Mouse (Mus musculus) kidney, adult 2 months (tissue): ENCODE measurements around the gene Trim11.

ENCODE experiments used
- CTCF ChIP-seq: fragments of 200-500 bp; conservative IDR thresholded peaks from 2 replicates; pipeline ENCODE4 v1.5.1; 2011; ENCODE audit warnings: low read depth, mild to moderate bottlenecking, control low read depth, low read length, moderate library complexity, mixed read lengths; ENCODE audit not compliant: insufficient read depth, insufficient read length
- POLR2A ChIP-seq: fragments of 200-500 bp; IDR thresholded peaks from one replicate; pipeline ENCODE4 v1.6.1; 2011; ENCODE audit warnings: low read depth, low read length, control low read depth

GRCm38 (mm10) chr11:58991911-58992310 is 14.0 kb downstream of the Trim11 start:
- TF ChIP-seq CTCF = no peak
- no peak for TF ChIP-seq POLR2A
